Mouse (Mus musculus) layer of hippocampus, postnatal 10 days (tissue): ENCODE measurements at regions not wholly inside any gene's neighbourhood (a gene's known extent, or its start where the extent isn't known, plus 50 kb on each side); places are given as distances from the start of the nearest gene placed in this dataset.

ENCODE experiments used
- DNase-seq, 2 experiments: peaks; one replicate each; pipeline ENCODE4 v3.0.0; 2021; ENCODE audit warnings: low spot score in 2 of 2

- DNase-seq: no peak
Observed at GRCm38 (mm10) chr16:42681196-42681595, 194.5 kb upstream of the Zbtb20 start.

- no peak for DNase-seq
Observed at GRCm38 (mm10) chr16:42677211-42677610, 198.5 kb upstream of the Zbtb20 start.

- DNase-seq: no peak
Observed at GRCm38 (mm10) chr16:42676406-42677075, 199.1 kb upstream of the Zbtb20 start.

GRCm38 (mm10) chr16:42675031-42675430 lies 200.7 kb upstream of the Zbtb20 start:
- no peak for DNase-seq

GRCm38 (mm10) chr16:42666601-42667000 lies 209.1 kb upstream of the Zbtb20 start:
- DNase-seq: no peak

GRCm38 (mm10) chr16:42651904-42652732 lies 223.6 kb upstream of the Zbtb20 start:
- no peak for DNase-seq

- DNase-seq: peak; percentile 6 to 13
Observed at GRCm38 (mm10) chr16:42649767-42650166, 225.9 kb upstream of the Zbtb20 start.

- no peak for DNase-seq
Observed at GRCm38 (mm10) chr16:42648531-42649142, 227.0 kb upstream of the Zbtb20 start.

- no peak for DNase-seq
Observed at GRCm38 (mm10) chr16:42647762-42648161, 227.9 kb upstream of the Zbtb20 start.

GRCm38 (mm10) chr16:42635766-42636165 lies 239.9 kb upstream of the Zbtb20 start:
- DNase-seq: no peak

- DNase-seq: no peak
Observed at GRCm38 (mm10) chr16:42627675-42628074, 248.0 kb upstream of the Zbtb20 start.

GRCm38 (mm10) chr16:42615920-42616319 lies 259.8 kb upstream of the Zbtb20 start:
- peak; percentile 42 to 58 for DNase-seq

GRCm38 (mm10) chr16:42612011-42612410 lies 263.7 kb upstream of the Zbtb20 start:
- no peak for DNase-seq

- DNase-seq: no peak
Observed at GRCm38 (mm10) chr16:42608336-42608735, 267.3 kb upstream of the Zbtb20 start.

- DNase-seq: no peak
Observed at GRCm38 (mm10) chr16:42592321-42592720, 251.9 kb upstream of the Gap43 start.

- no peak for DNase-seq
Observed at GRCm38 (mm10) chr16:42591530-42591929, 251.1 kb upstream of the Gap43 start.

GRCm38 (mm10) chr16:42586196-42586595 lies 245.7 kb upstream of the Gap43 start:
- no peak for DNase-seq

- DNase-seq: no peak
Observed at GRCm38 (mm10) chr16:42575517-42575946, 235.1 kb upstream of the Gap43 start.

- DNase-seq: no peak
Observed at GRCm38 (mm10) chr16:42574978-42575377, 234.5 kb upstream of the Gap43 start.

- DNase-seq: no peak
Observed at GRCm38 (mm10) chr16:42570246-42570996, 230.0 kb upstream of the Gap43 start.

- DNase-seq: no peak
Observed at GRCm38 (mm10) chr16:42569335-42569734, 228.9 kb upstream of the Gap43 start.
